Mouse (Mus musculus) gastrocnemius, adult 2 months (tissue): ENCODE measurements around the gene Cdc40. TPM values are rescaled to one million over a fixed set of nuclear protein-coding genes. Genes with fewer than 3 reads are reported as not detected.
"Not testable (repeated sequence)": the region's sequence is repeated elsewhere in the genome, so short reads cannot be mapped to it uniquely, and the experiment has no call there.

Experiments
- DNase-seq: peaks from one replicate; pipeline ENCODE4 v3.0.0; 2022
- H3K27ac ChIP-seq: fragments of 200-600 bp; 2 replicates; pipeline ENCODE4 v1.8.1; 2022; ENCODE audit warnings: mild to moderate bottlenecking
- H3K4me3 ChIP-seq: fragments of 200-600 bp; 2 replicates; pipeline ENCODE4 v1.8.1; 2022; ENCODE audit warnings: mild to moderate bottlenecking, moderate library complexity
- CTCF ChIP-seq: fragments of 200-600 bp; IDR thresholded peaks from 2 replicates; pipeline ENCODE4 v1.8.1; 2022; ENCODE audit warnings: antibody characterized with exemption, mild to moderate bottlenecking, moderate library complexity
- intact Hi-C: fragments of 180-260 bp; cut with DNase I; formaldehyde crosslinking; loops from one replicate; pipeline ENCODE4 v1.15.1; 2025
- total RNA-seq, 2 experiments: library from RNA; stranded (reverse); gene quantifications; 2 replicates each; pipeline ENCODE4 v1.2.3; 2021

Gene Cdc40
- total RNA-seq, 2 experiments from 2014 or later = 6.3 to 8.3 TPM

DNA sequence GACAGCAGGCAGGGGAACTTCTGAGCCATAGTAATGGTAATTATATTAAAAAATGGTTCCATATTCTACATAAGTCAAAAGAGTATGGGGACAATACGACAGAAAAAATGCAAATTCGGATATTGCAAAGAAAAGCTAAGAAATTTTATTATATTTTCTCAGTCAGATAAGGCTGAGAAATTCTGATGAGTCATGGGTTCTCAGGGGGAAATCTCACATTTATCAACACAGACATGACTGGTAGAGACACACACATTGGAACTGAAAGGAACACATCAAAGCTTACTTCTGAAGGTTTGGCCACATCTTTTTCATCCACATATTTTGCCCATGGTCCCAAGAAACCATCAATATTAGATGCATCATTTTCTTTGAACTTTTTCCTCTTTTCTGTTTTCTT is 32.5 kb downstream of the Cdc40 start:
- intact Hi-C loops = no loop called here
- DNase-seq = no peak
- H3K4me3 ChIP-seq = no peak overlapping the region
- TF ChIP-seq CTCF = no peak
- H3K27ac ChIP-seq = no peak overlapping the region

DNA sequence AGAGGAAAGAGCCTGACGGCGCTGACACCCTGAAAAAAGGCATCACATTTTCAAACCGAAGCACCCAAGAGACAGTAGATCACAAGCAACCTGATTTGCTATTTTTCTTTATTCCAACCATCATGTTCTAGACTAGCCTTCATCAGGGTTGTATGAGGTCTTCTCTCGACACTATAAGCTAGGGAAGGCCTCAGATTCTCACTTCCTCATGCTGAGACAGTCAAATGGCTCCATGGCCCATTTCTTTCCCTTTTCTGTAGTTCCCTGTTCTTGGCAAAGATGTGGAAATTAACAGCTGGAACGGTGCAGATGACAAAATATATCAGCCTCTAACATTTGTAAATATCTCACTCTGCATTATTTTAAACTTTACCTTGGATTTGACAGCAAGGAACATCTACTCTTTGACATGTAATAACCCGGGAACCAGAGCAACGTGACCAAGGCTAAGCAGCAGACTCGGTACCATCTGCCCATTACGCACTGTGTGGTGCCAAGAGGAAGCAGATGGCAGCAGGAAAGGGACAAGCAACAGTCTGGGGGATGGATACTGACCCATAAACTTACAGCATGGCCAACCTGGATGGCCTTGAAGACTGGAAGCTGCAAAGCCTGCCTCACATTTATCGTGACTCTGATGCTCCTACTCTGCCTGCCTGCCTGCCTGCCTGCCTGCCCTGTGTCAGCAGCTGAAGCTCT is 35.8 kb downstream of the Cdc40 start:
- no peak for TF ChIP-seq CTCF
- DNase-seq = no peak
- Histone ChIP-seq H3K4me3 (no peak overlapping the region), H3K27ac (no peak overlapping the region)
- intact Hi-C loops = no loop called here

DNA sequence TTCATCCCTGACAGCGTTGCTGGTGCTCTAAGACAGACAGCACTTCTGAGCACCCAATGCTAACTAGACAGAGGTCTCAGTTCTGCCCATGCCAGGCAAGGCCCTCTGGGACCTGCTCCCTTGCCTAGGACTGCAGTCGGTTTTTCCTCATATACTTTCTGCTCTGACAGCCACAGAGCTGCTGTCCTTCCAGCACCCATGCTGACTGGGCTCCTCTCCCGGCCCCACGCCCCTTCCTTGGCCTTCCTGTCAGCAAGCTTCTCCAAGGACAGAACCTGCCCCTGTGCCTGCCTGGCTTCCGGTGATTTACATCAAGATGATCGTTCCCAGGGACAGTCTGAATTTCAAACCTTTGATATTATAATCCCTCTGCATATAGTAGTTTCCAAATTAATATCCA is 37.5 kb downstream of the Cdc40 start:
- DNase-seq = no peak
- intact Hi-C loops = no loop called here
- Histone ChIP-seq H3K4me3 (no peak overlapping the region), H3K27ac (no peak overlapping the region)
- TF ChIP-seq CTCF = no peak

DNA sequence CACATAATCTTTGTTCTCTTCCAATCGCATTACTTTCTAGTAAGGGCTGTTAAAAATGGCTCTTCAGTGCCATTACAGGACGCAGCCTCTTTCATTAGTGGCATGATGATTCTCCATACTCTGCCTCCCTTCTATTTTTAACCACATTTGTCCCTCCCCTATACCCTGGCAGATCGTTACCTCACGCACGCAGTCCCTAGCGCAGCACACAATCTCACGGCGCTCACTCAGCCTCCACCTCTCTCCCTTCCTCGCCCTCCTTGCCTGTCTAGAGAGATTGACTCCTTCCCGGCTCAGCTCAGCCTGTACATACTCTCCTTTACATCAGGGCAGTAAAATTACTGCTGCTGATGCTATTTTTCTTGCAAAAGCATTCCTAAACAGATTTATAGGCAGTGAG is 38.6 kb downstream of the Cdc40 start:
- TF ChIP-seq CTCF = no peak
- Histone ChIP-seq H3K27ac (no peak overlapping the region), H3K4me3 (no peak overlapping the region)
- intact Hi-C loops = no loop called here
- no peak for DNase-seq

DNA sequence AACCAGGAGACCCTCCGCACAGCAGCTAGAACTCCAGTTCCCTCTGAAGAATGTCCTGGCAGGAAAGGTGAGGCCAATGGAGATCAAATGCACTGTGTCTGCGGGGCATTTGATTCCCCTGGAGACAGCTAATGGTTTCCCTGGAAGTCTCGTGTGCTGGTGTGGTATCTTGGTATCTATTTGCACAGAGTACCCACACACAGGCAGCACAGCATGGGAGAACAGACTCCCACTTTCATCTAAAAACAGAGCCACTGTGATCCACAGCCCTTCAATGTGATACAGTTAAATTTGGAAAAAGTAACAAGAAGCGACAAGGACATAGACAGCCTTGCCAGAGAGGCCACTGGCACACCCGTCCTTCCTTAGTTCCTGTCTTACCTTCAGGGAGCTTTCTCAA is 39.3 kb downstream of the Cdc40 start:
- no peak for TF ChIP-seq CTCF
- Histone ChIP-seq H3K4me3 (no peak overlapping the region), H3K27ac (no peak overlapping the region)
- intact Hi-C loops = no loop called here
- no peak for DNase-seq

DNA sequence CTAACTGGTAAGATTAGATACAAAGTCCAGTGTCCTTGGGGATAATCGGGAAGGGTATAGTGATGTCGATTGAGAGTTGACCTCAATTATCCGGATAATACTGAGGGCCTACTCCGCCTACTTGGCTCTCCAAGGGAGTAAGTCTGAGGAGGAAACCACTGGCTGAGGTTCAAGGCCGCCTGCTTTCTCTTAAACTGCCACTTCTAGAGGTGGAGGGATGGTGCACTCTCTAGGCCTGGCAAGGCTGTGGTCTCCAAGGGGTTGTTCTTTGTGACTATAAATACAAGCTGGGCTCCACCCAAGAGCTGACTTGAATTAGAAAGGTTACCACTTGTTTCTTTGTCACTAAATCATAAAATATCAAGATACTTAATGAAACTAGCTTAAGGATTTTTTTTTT is 43.0 kb downstream of the Cdc40 start:
- TF ChIP-seq CTCF = no peak
- Histone ChIP-seq H3K27ac (no peak overlapping the region), H3K4me3 (no peak overlapping the region)
- DNase-seq = peak; percentile 27
- intact Hi-C loops = no loop called here

DNA sequence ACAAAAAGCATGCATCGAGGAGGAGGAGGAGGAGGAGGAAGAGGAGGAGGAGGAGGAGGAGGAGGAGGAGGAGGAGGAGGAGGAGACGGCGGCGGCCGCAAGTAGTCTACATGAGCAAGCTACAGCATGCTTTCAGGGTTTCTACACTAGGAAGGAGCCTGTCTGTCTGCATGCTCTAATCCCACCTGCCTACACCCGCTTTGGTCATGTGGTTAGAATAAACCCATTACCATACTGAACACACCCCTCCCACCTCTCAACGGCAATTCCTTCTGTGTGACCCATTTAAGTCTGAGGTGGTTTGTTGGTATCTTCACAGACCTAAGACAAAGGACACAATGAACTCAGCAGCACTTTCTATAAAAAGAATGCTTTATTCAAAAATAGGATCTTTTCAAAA is 51.8 kb downstream of the Cdc40 start:
- no peak for DNase-seq
- H3K4me3 ChIP-seq = no peak overlapping the region
- no peak for TF ChIP-seq CTCF

DNA sequence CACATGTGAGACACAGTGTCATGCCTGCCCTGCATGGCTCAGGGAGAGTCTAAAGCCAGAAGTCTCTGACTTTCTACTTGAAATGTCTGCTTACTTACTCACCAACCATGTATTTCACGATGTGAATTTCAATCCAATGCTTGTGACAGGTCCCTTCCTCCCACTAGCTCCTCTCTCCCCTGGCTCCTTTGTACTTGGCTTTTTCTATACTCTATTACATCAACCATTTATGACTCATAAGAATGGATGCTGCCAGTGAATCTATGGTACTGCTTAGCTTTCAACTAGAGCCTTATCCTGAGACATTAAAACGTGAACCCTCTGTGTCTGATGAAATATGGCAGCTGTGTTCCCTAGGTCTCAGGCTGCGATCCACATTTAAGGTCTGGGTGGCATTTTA is 52.8 kb downstream of the Cdc40 start:
- H3K4me3 ChIP-seq = no peak overlapping the region
- DNase-seq = no peak
- intact Hi-C loops = no loop called here
- TF ChIP-seq CTCF = no peak
- H3K27ac ChIP-seq = no peak overlapping the region

More for the DNA sequence above, 51.8 kb downstream of the Cdc40 start:
- intact Hi-C loops = no loop called here
- H3K27ac ChIP-seq = no peak overlapping the region

DNA sequence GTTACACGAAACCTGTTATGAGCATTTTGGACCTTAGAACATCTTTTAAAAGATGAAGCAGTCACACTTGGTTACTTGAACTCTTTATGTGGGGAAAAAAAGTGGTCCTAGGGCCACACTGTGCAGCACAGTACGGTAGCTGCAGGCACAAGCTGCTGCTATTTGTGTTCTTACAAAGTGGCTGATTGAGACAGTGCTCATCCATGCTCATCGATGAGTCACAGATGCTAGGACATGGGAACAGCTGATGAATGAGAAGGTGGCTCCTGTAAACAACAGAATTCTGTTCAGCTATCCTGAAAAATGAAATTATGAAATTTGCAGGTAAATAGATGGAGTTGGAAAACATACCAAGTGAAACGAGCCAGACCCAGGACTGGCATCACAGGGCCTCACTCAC is 55.4 kb downstream of the Cdc40 start:
- intact Hi-C loops = no loop called here
- no peak for DNase-seq
- Histone ChIP-seq H3K4me3 (no peak overlapping the region), H3K27ac (no peak overlapping the region)
- TF ChIP-seq CTCF = no peak

DNA sequence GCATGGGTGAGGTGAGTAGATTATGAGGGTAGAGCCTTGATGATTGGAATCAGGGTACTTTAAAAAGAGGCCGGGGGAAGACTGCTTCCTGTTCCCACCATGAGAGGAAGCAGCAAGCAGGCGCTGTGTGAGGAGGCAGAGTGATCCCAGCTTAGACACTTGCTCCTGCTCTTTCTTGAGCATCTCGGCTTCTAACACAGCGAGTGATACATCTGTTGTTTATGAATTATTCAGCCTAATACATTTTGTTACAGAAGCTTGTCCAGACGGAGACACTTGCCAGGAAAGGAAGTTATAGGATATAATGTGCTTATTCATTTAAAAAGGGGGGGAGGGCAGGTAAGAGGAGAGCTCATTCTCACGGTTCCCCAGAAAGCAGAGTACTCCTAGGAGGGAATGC is 57.2 kb downstream of the Cdc40 start:
- H3K27ac ChIP-seq = no peak overlapping the region
- no peak for TF ChIP-seq CTCF
- no peak for DNase-seq
- intact Hi-C loops = no loop called here
- H3K4me3 ChIP-seq = no peak overlapping the region

DNA sequence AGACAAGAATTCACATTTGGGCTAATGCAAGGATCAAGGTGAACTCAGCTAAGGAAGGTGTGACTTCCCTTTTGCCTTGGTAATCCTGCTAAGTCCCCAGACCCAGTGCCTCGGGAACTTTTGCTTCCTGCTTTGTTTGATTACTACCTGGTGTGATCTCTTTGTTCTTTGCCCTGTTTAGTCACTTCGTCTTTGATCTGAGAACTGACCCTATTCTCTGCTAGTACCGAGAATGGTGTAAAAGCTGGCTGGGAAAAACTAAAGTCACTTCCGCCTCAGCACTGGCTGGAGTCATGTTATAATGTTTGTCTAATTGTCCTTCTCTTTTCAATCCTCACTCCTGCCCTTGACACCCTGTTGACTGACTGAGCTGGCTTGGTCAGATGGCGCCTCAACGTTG is 66.6 kb downstream of the Cdc40 start:
- TF ChIP-seq CTCF = no peak
- intact Hi-C loops = no loop called here
- no peak for DNase-seq
- H3K4me3 ChIP-seq = no peak overlapping the region
- H3K27ac ChIP-seq = no peak overlapping the region

DNA sequence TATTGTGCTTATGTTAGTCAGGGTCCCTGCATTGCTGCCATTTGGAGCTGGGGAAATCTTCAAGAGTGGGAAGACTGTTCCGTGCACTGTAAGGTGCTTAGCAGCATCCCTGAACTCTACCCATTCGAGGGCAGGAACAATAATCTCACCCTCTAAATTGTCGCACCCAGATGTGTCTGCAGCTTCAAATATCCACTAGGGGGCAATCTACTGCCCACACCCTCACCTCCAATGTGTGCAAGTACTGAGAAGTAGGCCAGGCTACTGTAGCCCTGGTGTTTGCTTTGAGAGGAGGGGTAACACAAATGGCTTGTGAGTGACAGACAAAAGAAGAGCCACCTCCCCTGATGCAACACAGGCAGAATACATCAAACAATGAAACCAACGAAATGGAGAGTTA is 69.5 kb downstream of the Cdc40 start:
- intact Hi-C loops = no loop called here
- Histone ChIP-seq H3K27ac (no peak overlapping the region), H3K4me3 (no peak overlapping the region)
- peak; percentile 26; the same call in 1 of the 2 replicates for TF ChIP-seq CTCF
- DNase-seq = no peak

DNA sequence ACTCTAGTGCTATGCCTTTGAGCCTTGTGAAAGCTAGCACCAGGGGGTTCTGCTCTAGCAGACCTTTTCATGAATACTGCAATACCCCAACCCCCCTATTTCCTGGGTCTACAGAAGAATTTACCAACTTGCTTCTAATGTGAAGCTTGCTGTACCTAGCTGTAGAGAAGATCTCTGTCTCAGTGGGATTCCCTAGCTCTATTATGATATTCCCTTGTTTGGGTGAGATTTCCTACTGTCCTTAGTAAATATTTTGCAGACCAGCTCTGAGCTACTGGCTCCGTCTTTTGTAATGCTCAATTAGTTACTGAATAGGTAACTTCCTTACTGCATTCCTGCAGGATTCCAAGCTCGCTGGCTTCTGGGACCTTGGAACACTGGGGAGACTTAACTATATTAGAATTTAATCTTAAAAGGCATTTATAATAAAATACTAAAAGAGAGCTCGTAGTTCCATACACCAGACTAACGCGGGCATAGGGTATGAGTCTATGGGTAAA is 73.7 kb downstream of the Cdc40 start:
- intact Hi-C loops = not testable (repeated sequence)

DNA sequence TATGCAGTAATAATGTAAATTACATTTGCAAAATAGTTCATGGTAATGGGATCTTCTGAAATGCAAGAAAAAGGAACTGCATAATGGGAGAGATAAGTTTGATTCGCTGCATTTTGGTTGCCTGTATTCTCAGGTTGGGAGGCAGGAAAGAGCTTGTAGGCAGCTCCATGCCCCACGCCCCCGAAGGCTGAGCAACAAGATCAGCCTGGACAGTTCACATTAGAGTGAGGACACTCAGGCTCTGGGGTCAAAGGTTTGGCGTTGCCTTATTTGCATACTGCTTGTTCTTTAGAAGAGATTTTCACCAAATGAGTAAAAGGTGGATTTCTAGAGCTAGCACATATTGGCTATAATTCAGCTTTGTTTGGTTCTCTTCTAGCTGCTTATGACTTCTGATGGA is 76.9 kb downstream of the Cdc40 start:
- intact Hi-C loops = no loop called here
- TF ChIP-seq CTCF = no peak

More for the DNA sequence above, 73.7 kb downstream of the Cdc40 start:
- not testable (repeated sequence) for DNase-seq, H3K27ac ChIP-seq, H3K4me3 ChIP-seq

DNA sequence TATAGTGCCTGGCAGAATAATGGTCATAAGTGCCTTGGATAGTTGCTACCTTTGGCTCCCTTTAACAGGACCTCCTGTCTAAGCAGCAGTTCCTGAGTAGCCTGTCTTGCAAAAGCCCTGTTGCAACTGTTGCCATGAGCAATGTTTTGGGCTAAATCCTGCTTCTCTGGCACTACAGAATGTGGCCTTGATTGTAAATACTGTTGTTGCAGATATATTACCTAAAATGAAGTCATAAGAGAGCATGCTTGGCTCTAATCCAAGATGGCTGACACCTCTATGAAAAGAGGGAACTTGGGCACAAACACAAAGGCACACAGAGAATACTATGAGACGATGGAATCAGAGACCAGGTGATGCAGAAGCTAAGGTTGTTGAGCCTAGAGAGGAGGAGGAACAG is 77.9 kb downstream of the Cdc40 start:
- no peak overlapping the region for H3K27ac ChIP-seq
- H3K4me3 ChIP-seq = no peak overlapping the region
- DNase-seq = no peak
- TF ChIP-seq CTCF = no peak
- intact Hi-C loops = no loop called here

More for the DNA sequence above, 76.9 kb downstream of the Cdc40 start:
- DNase-seq = no peak
- H3K4me3 ChIP-seq = no peak overlapping the region
- no peak overlapping the region for H3K27ac ChIP-seq
